Mouse (Mus musculus) heart, adult 2 months (tissue): ENCODE measurements around the gene Sox13. TPM values are rescaled to one million over a fixed set of nuclear protein-coding genes. Genes with fewer than 3 reads are reported as not detected.

Experiments used
- DNase-seq, 2 experiments: peaks; one replicate each; pipeline ENCODE4 v3.0.0; 2021
- H3K27ac ChIP-seq: fragments of 200-600 bp; 2 replicates; pipeline ENCODE4 v1.8.1; 2022
- H3K27me3 ChIP-seq: fragments of 200-500 bp; 2 replicates; pipeline ENCODE4 v1.6.1; 2012; ENCODE audit warnings: mild to moderate bottlenecking, low read length, inconsistent platforms, mixed read lengths; ENCODE audit not compliant: control insufficient read depth, insufficient read depth
- H3K36me3 ChIP-seq: fragments of 200-500 bp; 2 replicates; pipeline ENCODE4 v1.6.1; 2012; ENCODE audit warnings: low read length, inconsistent platforms; ENCODE audit not compliant: control insufficient read depth, insufficient read depth
- H3K4me1 ChIP-seq: fragments of 200-500 bp; 2 replicates; pipeline ENCODE4 v1.6.1; 2011; ENCODE audit warnings: low read length; ENCODE audit not compliant: control insufficient read depth, insufficient read depth
- H3K4me3 ChIP-seq: fragments of 200-600 bp; 2 replicates; pipeline ENCODE4 v1.8.1; 2022
- H3K79me2 ChIP-seq: fragments of 200-500 bp; replicated peaks from 2 replicates; pipeline ENCODE4 v1.6.1; 2012; ENCODE audit warnings: mild to moderate bottlenecking, inconsistent platforms, low read length, moderate library complexity, mixed read lengths; ENCODE audit not compliant: control insufficient read depth, insufficient read depth
- H3K9ac ChIP-seq: fragments of 200-500 bp; 2 replicates; pipeline ENCODE4 v1.6.1; 2012; ENCODE audit warnings: low read depth, mild to moderate bottlenecking, control low read depth, inconsistent platforms, low read length, mixed read lengths
- CTCF ChIP-seq: fragments of 200-600 bp; IDR thresholded peaks from 2 replicates; pipeline ENCODE4 v1.8.1; 2022; ENCODE audit warnings: antibody characterized with exemption, mild to moderate bottlenecking, moderate library complexity
- EP300 ChIP-seq: fragments of 200-500 bp; IDR thresholded peaks from 2 replicates; pipeline ENCODE4 v1.6.1; 2011; ENCODE audit warnings: low read depth, low read length, control low read depth; ENCODE audit not compliant: insufficient read depth
- POLR2A ChIP-seq: fragments of 200-500 bp; IDR thresholded peaks from 2 replicates; pipeline ENCODE4 v1.6.1; 2011; ENCODE audit warnings: mild to moderate bottlenecking, low read depth, low read length, control low read depth; ENCODE audit not compliant: insufficient read depth
- WGBS: fragments of 180-500 bp; shearing (Covaris S2); methylation state at CpG from one replicate; pipeline ENCODE4 v1.1.7; 2018; 5-methylcytosine and 5-hydroxymethylcytosine counted together
- intact Hi-C: fragments of 180-260 bp; cut with DNase I; formaldehyde crosslinking; loops from one replicate; pipeline ENCODE4 v1.15.1; 2025
- long read RNA-seq: library from polyadenylated mRNA; stranded (forward); transcript quantifications from one replicate; pipeline ENCODE4 v2.0.0, GENCODE M21; 2021
- polyA plus RNA-seq: library from polyadenylated mRNA; depleted of rRNA; stranded (reverse); fragments of >200 nt; gene quantifications from 2 replicates; pipeline ENCODE4 v1.2.3, GENCODE M21; 2012; rRNA removed
- total RNA-seq, 2 experiments: library from RNA; stranded (reverse); gene quantifications; 2 replicates each; pipeline ENCODE4 v1.2.3; 2021

The Sox13 gene
- total RNA-seq (10 to 100 TPM; 15.3 to 16.2 TPM), polyA plus RNA-seq (24.7 and 28.5 TPM in 2 replicates)
- long read RNA-seq, partial matches to known transcripts: 2 of 6 reads
- long read RNA-seq, other reads (novel, unspliced or antisense): 2 of 6 reads

DNA sequence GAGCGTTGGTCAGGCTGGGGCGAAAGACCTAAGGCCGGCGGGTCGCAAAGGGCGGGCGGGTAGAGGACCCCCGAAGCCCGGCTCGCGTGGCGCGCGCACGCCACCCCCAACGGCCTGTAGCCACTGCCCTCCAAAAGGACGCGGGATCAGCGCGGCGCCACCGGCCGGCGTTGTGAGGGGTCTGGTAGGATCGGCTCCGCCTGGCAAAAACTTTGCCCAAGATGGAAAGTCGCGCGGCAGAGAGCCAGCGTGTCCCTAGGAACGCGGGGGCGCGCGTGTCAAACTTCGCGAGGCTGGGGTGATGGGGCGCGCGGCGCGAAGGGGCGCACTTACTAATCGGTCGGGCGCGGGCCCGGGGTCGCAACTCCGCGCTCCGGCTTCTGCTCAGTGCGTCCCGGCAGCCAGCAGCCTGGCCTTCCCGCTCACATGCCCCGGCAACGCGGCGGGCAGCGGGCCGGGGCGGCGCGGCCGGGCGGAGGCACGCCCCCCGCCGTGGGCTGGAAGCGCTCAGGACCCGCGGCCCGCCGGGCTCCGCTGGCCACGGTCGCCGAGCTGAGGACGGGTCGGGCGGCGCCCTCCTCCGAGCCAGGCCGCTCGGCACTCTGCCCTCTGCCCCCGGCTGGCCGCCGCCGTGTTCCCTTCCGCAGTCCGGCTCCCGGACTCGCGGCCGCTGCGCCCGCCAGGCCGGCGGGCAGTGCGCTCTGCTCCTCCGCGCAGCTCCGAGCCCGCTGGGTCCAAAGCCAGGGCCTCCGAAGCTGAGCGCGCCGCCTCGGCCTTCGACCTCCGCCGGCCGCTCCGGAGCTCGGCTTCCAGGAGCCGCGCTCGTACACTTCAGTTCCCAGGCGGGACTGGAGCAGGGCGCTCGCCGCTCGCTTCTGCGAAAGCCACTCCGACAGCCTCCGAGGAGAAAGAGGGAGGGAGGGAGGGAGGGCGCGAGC is at the start of gene Sox13:
Gene Sox13, minus strand, starts transcription at position 835 of the 938 bp plus-strand sequence.
- under 1% methylated on average over 118 of the region's 128 CpGs for whole genome bisulfite sequencing
- Histone ChIP-seq H3K27ac (peak within 1 kb of the TSS; percentile 95), H3K4me3 (peak within 1 kb of the TSS; percentile 91), H3K4me1 (peaks cover 13% of the 10 kb centered on the region), H3K27me3 (no peaks in the 10 kb centered on the region), H3K9ac (peak within 1 kb of the TSS; percentile 88), H3K79me2 (peaks cover 1% of the 10 kb centered on the region; the same call in 1 of the 2 replicates), H3K36me3 (no peaks in the 10 kb centered on the region)
- peak; percentile 66 for TF ChIP-seq POLR2A
- no peak for TF ChIP-seq CTCF
- DNase-seq: peak; percentile 85 to 86
- intact Hi-C loops: loop anchor here (1.0 to 5.0 kb wide), 3 partner anchors 24 to 292 kb away; partner anchors contain the start of gene Ppp1r15b

GRCm38 (mm10) chr1:133471556-133471955 is 47.4 kb upstream of the Sox13 start:
- intact Hi-C loops: no loop called here
- Histone ChIP-seq H3K27me3 (no peaks in the 10 kb centered on the region), H3K36me3 (no peaks in the 10 kb centered on the region), H3K4me1 (peaks cover 8% of the 10 kb centered on the region), H3K27ac (peak overlapping the region; percentile 52; the same call in 1 of the 2 replicates), H3K79me2 (no peaks in the 10 kb centered on the region), H3K4me3 (no peak overlapping the region), H3K9ac (no peak overlapping the region)
- TF ChIP-seq POLR2A (no peak), EP300 (no peak), CTCF (no peak)
- WGBS: 25% methylated on average over 2 of the region's 2 CpGs
- no peak for DNase-seq

- H3K9ac ChIP-seq: no peak overlapping the region
- peak; percentile 64 to 79 for DNase-seq
- TF ChIP-seq EP300 (no peak), CTCF (no peak), POLR2A (no peak)
- H3K36me3 ChIP-seq: no peaks in the 10 kb centered on the region
- peak overlapping the region; percentile 52 for H3K27ac ChIP-seq
- H3K4me1 ChIP-seq: peaks cover 8% of the 10 kb centered on the region
- H3K4me3 ChIP-seq: no peak overlapping the region
- H3K27me3 ChIP-seq: no peaks in the 10 kb centered on the region
- no peaks in the 10 kb centered on the region for H3K79me2 ChIP-seq
- intact Hi-C loops: no loop called here
- WGBS: 36% methylated on average over 7 of the region's 7 CpGs
These were observed 46.9 kb upstream of the Sox13 start for GRCm38 (mm10) chr1:133471086-133471485.

GRCm38 (mm10) chr1:133470242-133471025 is 46.3 kb upstream of the Sox13 start:
- Histone ChIP-seq H3K4me3 (no peak overlapping the region), H3K4me1 (peaks cover 8% of the 10 kb centered on the region), H3K79me2 (no peaks in the 10 kb centered on the region), H3K27me3 (no peaks in the 10 kb centered on the region), H3K9ac (no peak overlapping the region), H3K27ac (peak overlapping the region; percentile 29), H3K36me3 (no peaks in the 10 kb centered on the region)
- intact Hi-C loops: no loop called here
- WGBS: 45% methylated on average over 10 of the region's 10 CpGs
- TF ChIP-seq EP300 (no peak), CTCF (no peak), POLR2A (no peak)
- peak; percentile 58 to 66 for DNase-seq

GRCm38 (mm10) chr1:133469213-133469612 is 45.0 kb upstream of the Sox13 start:
- Histone ChIP-seq H3K27me3 (no peaks in the 10 kb centered on the region), H3K4me1 (peaks cover 8% of the 10 kb centered on the region), H3K79me2 (no peaks in the 10 kb centered on the region), H3K36me3 (no peaks in the 10 kb centered on the region), H3K27ac (peak overlapping the region; percentile 53), H3K4me3 (no peak overlapping the region), H3K9ac (no peak overlapping the region)
- WGBS: 53% methylated on average over 4 of the region's 4 CpGs
- DNase-seq: no peak
- TF ChIP-seq CTCF: no peak
- no peak for TF ChIP-seq EP300
- TF ChIP-seq POLR2A: no peak
- intact Hi-C loops: loop anchor here (2.0 kb wide), 1 partner anchor 16 kb away; no protein-coding TSS in a partner anchor
